Mouse (Mus musculus) testis, adult 2 months (tissue): ENCODE measurements around the gene Prpsap1. TPM values are rescaled to one million over a fixed set of nuclear protein-coding genes. Genes with fewer than 3 reads are reported as not detected.
"Not testable (repeated sequence)": the region's sequence is repeated elsewhere in the genome, so short reads cannot be mapped to it uniquely, and the experiment has no call there.

ENCODE experiments used
- H3K27ac ChIP-seq: fragments of 200-500 bp; 2 replicates; pipeline ENCODE4 v1.5.1; 2012; ENCODE audit warnings: low read depth, low read length; ENCODE audit not compliant: control insufficient read depth, insufficient read depth
- H3K27me3 ChIP-seq: fragments of 200-500 bp; 2 replicates; pipeline ENCODE4 v1.6.1; 2012; ENCODE audit warnings: mild to moderate bottlenecking, low read length, moderate library complexity; ENCODE audit not compliant: control insufficient read depth, insufficient read depth
- H3K36me3 ChIP-seq: fragments of 200-500 bp; 2 replicates; pipeline ENCODE4 v1.6.1; 2012; ENCODE audit warnings: mild to moderate bottlenecking, low read length; ENCODE audit not compliant: control insufficient read depth, insufficient read depth
- H3K4me1 ChIP-seq: fragments of 200-500 bp; 2 replicates; pipeline ENCODE4 v1.6.1; 2012; ENCODE audit warnings: low read length; ENCODE audit not compliant: control insufficient read depth, insufficient read depth
- H3K4me3 ChIP-seq: fragments of 200-500 bp; 2 replicates; pipeline ENCODE4 v1.5.1; 2012; ENCODE audit warnings: low read depth, mild to moderate bottlenecking, low read length, moderate library complexity, mixed read lengths; ENCODE audit not compliant: control insufficient read depth
- CTCF ChIP-seq: fragments of 200-500 bp; IDR thresholded peaks from 2 replicates; pipeline ENCODE4 v1.5.1; 2012; ENCODE audit warnings: low read depth, mild to moderate bottlenecking, inconsistent platforms, low read length, moderate library complexity; ENCODE audit not compliant: control insufficient read depth, insufficient read depth, insufficient replicate concordance
- POLR2A ChIP-seq: fragments of 200-500 bp; IDR thresholded peaks from 2 replicates; pipeline ENCODE4 v1.6.1; 2012; ENCODE audit warnings: low read depth, mild to moderate bottlenecking, inconsistent platforms, low read length, moderate library complexity; ENCODE audit not compliant: control insufficient read depth
- polyA plus RNA-seq: library from polyadenylated mRNA; depleted of rRNA; stranded (reverse); fragments of >200 nt; gene quantifications from 2 replicates; pipeline ENCODE4 v1.2.3, GENCODE M21; 2012

Gene Prpsap1
- polyA plus RNA-seq, 1 experiment, result 59.0 TPM

- Histone ChIP-seq H3K4me1 (peaks cover 2% of the 10 kb centered on the region; the same call in 1 of the 2 replicates), H3K36me3 (peaks cover 1% of the 10 kb centered on the region), H3K27me3 (no peaks in the 10 kb centered on the region), H3K27ac (no peak overlapping the region), H3K4me3 (no peak overlapping the region)
- TF ChIP-seq POLR2A (no peak), CTCF (no peak)
Measured at GRCm38 (mm10) chr11:116472275-116472674, 21.7 kb downstream of the Prpsap1 start.

GRCm38 (mm10) chr11:116470896-116471295 is 23.1 kb downstream of the Prpsap1 start:
- Histone ChIP-seq H3K36me3 (peaks cover 1% of the 10 kb centered on the region), H3K4me3 (no peak overlapping the region), H3K4me1 (peaks cover 2% of the 10 kb centered on the region), H3K27me3 (no peaks in the 10 kb centered on the region), H3K27ac (no peak overlapping the region)
- no peak for TF ChIP-seq CTCF
- TF ChIP-seq POLR2A, result no peak

GRCm38 (mm10) chr11:116470249-116470648 is 23.8 kb downstream of the Prpsap1 start:
- H3K36me3 ChIP-seq, result peaks cover 1% of the 10 kb centered on the region
- H3K27me3 ChIP-seq, result no peaks in the 10 kb centered on the region
- no peak for TF ChIP-seq CTCF
- H3K27ac ChIP-seq, result no peak overlapping the region
- no peak overlapping the region for H3K4me3 ChIP-seq
- H3K4me1 ChIP-seq, result peaks cover 2% of the 10 kb centered on the region

GRCm38 (mm10) chr11:116468338-116468737 is 25.7 kb downstream of the Prpsap1 start:
- not testable (repeated sequence) for H3K36me3 ChIP-seq, H3K27ac ChIP-seq, H3K4me1 ChIP-seq, H3K4me3 ChIP-seq, H3K27me3 ChIP-seq

GRCm38 (mm10) chr11:116466141-116466540 is 27.9 kb downstream of the Prpsap1 start, which contains the start of gene Qrich2:
TSS of gene Qrich2 (minus strand) at chr11:116466241.
- Histone ChIP-seq H3K27ac (peak within 1 kb of the TSS; percentile 86), H3K27me3 (no peaks in the 10 kb centered on the region), H3K36me3 (no peaks in the 10 kb centered on the region; the same call in 1 of the 2 replicates), H3K4me1 (peaks cover 2% of the 10 kb centered on the region), H3K4me3 (peak within 1 kb of the TSS; percentile 86)
- TF ChIP-seq POLR2A, result peak; percentile 88
- no peak for TF ChIP-seq CTCF

GRCm38 (mm10) chr11:116463833-116464232 is 30.2 kb downstream of the Prpsap1 start:
- Histone ChIP-seq H3K4me3 (peak overlapping the region; percentile 86), H3K36me3 (no peaks in the 10 kb centered on the region), H3K4me1 (no peaks in the 10 kb centered on the region; the same call in 1 of the 2 replicates), H3K27ac (no peak overlapping the region), H3K27me3 (no peaks in the 10 kb centered on the region)
- TF ChIP-seq CTCF (peak; percentile 79; the same call in 1 of the 2 replicates), POLR2A (no peak)

- no peak overlapping the region for H3K27ac ChIP-seq
Measured at GRCm38 (mm10) chr11:116463338-116463737, 30.7 kb downstream of the Prpsap1 start.

GRCm38 (mm10) chr11:116459786-116460185 is 34.2 kb downstream of the Prpsap1 start:
- H3K27me3 ChIP-seq, result no peaks in the 10 kb centered on the region
- H3K4me1 ChIP-seq, result no peaks in the 10 kb centered on the region; the same call in 1 of the 2 replicates
- no peaks in the 10 kb centered on the region; the same call in 1 of the 2 replicates for H3K36me3 ChIP-seq
- no peak for TF ChIP-seq POLR2A
- no peak for TF ChIP-seq CTCF
- peak overlapping the region; percentile 90 for H3K27ac ChIP-seq
- peak overlapping the region; percentile 86 for H3K4me3 ChIP-seq

More at GRCm38 (mm10) chr11:116463338-116463737, 30.7 kb downstream of the Prpsap1 start:
- Histone ChIP-seq H3K27me3 (no peaks in the 10 kb centered on the region), H3K4me3 (peak overlapping the region; percentile 86), H3K4me1 (no peaks in the 10 kb centered on the region; the same call in 1 of the 2 replicates), H3K36me3 (no peaks in the 10 kb centered on the region)
- TF ChIP-seq POLR2A, result no peak
- TF ChIP-seq CTCF, result no peak
